ENCODE assay signal across 21 mouse cellular contexts in genomic region chr3:47660531-47660930, GRCm38 (mm10).
"Had no signal": no experiment of that assay in that cellular context is flagged by ENCODE, and none has a peak within 500 bp of the region (broad histone marks: within the 10 kb centered on the region; RNA-seq: fewer than 3 reads in every experiment).

No protein-coding gene starts in this region.

- H3K4me2 ChIP-seq: liver, embryonic 11.5 days; liver, embryonic 13.5 days; liver, embryonic 15.5 days; lung, embryonic 15.5 days; midbrain, embryonic 12.5 days had no signal

- H3K4me3 ChIP-seq: liver, embryonic 13.5 days; liver, embryonic 15.5 days; lung, embryonic 15.5 days; midbrain, embryonic 12.5 days; myocyte had no signal

- ATAC-seq: liver, postnatal 0 days; lung, postnatal 0 days; midbrain, embryonic 16.5 days had no signal

- H3K4me1 ChIP-seq: liver, embryonic 13.5 days; liver, embryonic 15.5 days; lung, embryonic 15.5 days; midbrain, embryonic 12.5 days had no signal

- H3K9ac ChIP-seq: liver, embryonic 13.5 days; liver, embryonic 15.5 days; liver, postnatal 0 days; lung, embryonic 15.5 days; midbrain, embryonic 12.5 days had no signal

- H3K27me3 ChIP-seq: liver, embryonic 13.5 days; liver, embryonic 15.5 days; lung, embryonic 15.5 days; midbrain, embryonic 12.5 days had no signal

- H3K36me3 ChIP-seq: liver, embryonic 13.5 days; liver, embryonic 15.5 days; lung, embryonic 15.5 days; midbrain, embryonic 12.5 days had no signal

- H3K9me3 ChIP-seq: liver, embryonic 13.5 days; liver, embryonic 15.5 days; lung, embryonic 15.5 days; midbrain, embryonic 12.5 days had no signal

- DNase-seq: liver, embryonic 13.5 days; liver, postnatal 0 days; lung, adult 2 months; lung, postnatal 14 days; lung, postnatal 4 days; midbrain, embryonic 14.5 days; retina, postnatal 1 day; right cerebral cortex, adult 18-20 months; right cerebral cortex, postnatal 25 days; right cerebral cortex, postnatal 4 days; spleen, adult 18-20 months; thymus, adult 18-20 months; thymus, postnatal 25 days; thymus, postnatal 4 days had no signal

- H3K27ac ChIP-seq: liver, embryonic 13.5 days; liver, embryonic 15.5 days; lung, embryonic 15.5 days; midbrain, embryonic 12.5 days had no signal
